Mouse (Mus musculus) megakaryocyte, embryonic 14.5 days (primary cell): ENCODE results near the gene Mapk7.

Experiments
- FLI1 ChIP-seq: IDR thresholded peaks from 2 replicates; pipeline ENCODE4 v1.6.1; 2012; ENCODE audit warnings: low read length, inconsistent platforms, mixed read lengths
- GATA1 ChIP-seq: IDR thresholded peaks from 3 replicates; pipeline ENCODE4 v1.6.1; 2012; ENCODE audit warnings: mixed read lengths, low read length, inconsistent platforms, borderline replicate concordance

DNA sequence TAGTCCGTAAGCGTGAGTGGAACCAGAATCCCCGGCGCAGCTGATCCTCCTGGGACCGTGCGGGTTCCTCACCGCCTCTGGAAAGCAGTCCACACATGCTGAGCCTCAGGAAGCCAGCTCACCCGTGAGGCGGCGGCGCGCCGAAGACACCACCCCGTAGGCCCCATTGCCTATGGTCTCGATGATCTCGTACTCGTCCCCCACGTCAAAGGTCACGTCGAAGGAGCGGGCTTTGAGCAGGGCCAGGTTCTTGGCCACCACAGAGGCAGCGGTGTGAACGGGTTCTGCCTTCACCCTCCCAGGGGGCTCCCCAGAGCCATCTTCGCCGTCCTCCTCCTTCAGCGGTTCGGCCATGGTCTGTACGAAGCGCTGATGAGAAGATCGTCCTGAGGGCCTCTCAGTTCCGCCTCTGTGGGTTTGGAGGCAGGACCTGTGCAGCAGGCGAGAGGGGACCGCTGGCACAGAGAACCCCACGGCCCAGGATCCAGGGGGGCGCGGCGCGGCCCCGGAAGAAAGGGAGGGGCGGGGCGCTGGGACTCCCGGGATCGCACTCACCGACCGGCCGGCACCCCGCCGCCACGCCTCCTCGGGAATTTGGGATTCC lies 579 bp downstream of the Mapk7 start:
- no peak for TF ChIP-seq GATA1
- TF ChIP-seq FLI1: no peak
